Mouse (Mus musculus): Measurements from ENCODE around the gene Cops7a. TPM values are rescaled to one million over a fixed set of nuclear protein-coding genes. Genes with fewer than 3 reads are reported as not detected.
A peak's percentile ranks its signal among the peaks of the same experiment; 100 is the strongest.

Gene Cops7a
- polyA plus RNA-seq (2016; fragmentation: Nextera tagmentation; extraction: Ambion mirVana), result 130 and 138 TPM in 2 replicates

GRCm38 (mm10) chr6:124965088-124965719, at the start of gene Cops7a:
Cops7a (minus strand) TSS chr6:124965538.
- Histone ChIP-seq H3K9me3 (peaks cover 5% of the 10 kb centered on the region), H3K4me3 (peak within 1 kb of the TSS; percentile 83), H3K4me1 (replicated peaks) (peaks cover 22% of the 10 kb centered on the region), H3K27me3 (ENCODE audit: insufficient read depth, poor library complexity, severe bottlenecking) (no peaks in the 10 kb centered on the region), H3K27ac (peak within 1 kb of the TSS; percentile 97), H3K36me3 (peaks cover 42% of the 10 kb centered on the region)
- DNase-seq (ENCODE audit: low spot score), result peak; percentile 97
- WGBS, result under 1% methylated on average over 68 of the region's 68 CpGs

- peak overlapping the region; percentile 99 for H3K27ac ChIP-seq
- peaks cover 33% of the 10 kb centered on the region for H3K4me1 ChIP-seq (replicated peaks)
- WGBS, result under 1% methylated on average over 74 of the region's 78 CpGs
- H3K9me3 ChIP-seq, result no peaks in the 10 kb centered on the region
- peak overlapping the region; percentile 92 for H3K4me3 ChIP-seq
- peaks cover 2% of the 10 kb centered on the region; the same call in 1 of the 2 replicates for H3K27me3 ChIP-seq (ENCODE audit: insufficient read depth, poor library complexity, severe bottlenecking)
- peaks cover 40% of the 10 kb centered on the region for H3K36me3 ChIP-seq
- peak; percentile 85 for DNase-seq (ENCODE audit: low spot score)
These were observed 44.1 kb upstream of the Cops7a start for GRCm38 (mm10) chr6:125009181-125010073.

GRCm38 (mm10) chr6:125009129-125009180, 43.6 kb upstream of the Cops7a start, which contains the start of gene Zfp384:
Zfp384 (plus strand) TSS chr6:125009145.
- peak within 1 kb of the TSS; percentile 99 for H3K27ac ChIP-seq
- H3K4me3 ChIP-seq, result peak within 1 kb of the TSS; percentile 92
- peaks cover 7% of the 10 kb centered on the region; the same call in 1 of the 2 replicates for H3K27me3 ChIP-seq (ENCODE audit: insufficient read depth, poor library complexity, severe bottlenecking)
- 0% methylated on average over 3 of the region's 3 CpGs for WGBS
- H3K36me3 ChIP-seq, result peaks cover 35% of the 10 kb centered on the region
- peaks cover 37% of the 10 kb centered on the region for H3K4me1 ChIP-seq (replicated peaks)
- no peaks in the 10 kb centered on the region for H3K9me3 ChIP-seq
- DNase-seq (ENCODE audit: low spot score), result no peak

GRCm38 (mm10) chr6:125008586-125009128, 43.3 kb upstream of the Cops7a start:
- Histone ChIP-seq H3K4me1 (replicated peaks) (peaks cover 40% of the 10 kb centered on the region), H3K27me3 (ENCODE audit: insufficient read depth, poor library complexity, severe bottlenecking) (peaks cover 10% of the 10 kb centered on the region; the same call in 1 of the 2 replicates), H3K36me3 (peaks cover 32% of the 10 kb centered on the region), H3K4me3 (peak overlapping the region; percentile 92), H3K9me3 (no peaks in the 10 kb centered on the region), H3K27ac (peak overlapping the region; percentile 99)
- peak; percentile 98 for DNase-seq (ENCODE audit: low spot score)
- under 1% methylated on average over 34 of the region's 34 CpGs for WGBS

- peaks cover 26% of the 10 kb centered on the region for H3K36me3 ChIP-seq
- peak overlapping the region; percentile 92 for H3K4me3 ChIP-seq
- peaks cover 43% of the 10 kb centered on the region for H3K4me1 ChIP-seq (replicated peaks)
- H3K9me3 ChIP-seq, result no peaks in the 10 kb centered on the region
- no peak for DNase-seq (ENCODE audit: low spot score)
- H3K27ac ChIP-seq, result peak overlapping the region; percentile 99
- H3K27me3 ChIP-seq (ENCODE audit: insufficient read depth, poor library complexity, severe bottlenecking), result peaks cover 14% of the 10 kb centered on the region; the same call in 1 of the 2 replicates
- 44% methylated on average over 13 of the region's 13 CpGs for WGBS
These were observed 42.7 kb upstream of the Cops7a start for GRCm38 (mm10) chr6:125008060-125008459.

GRCm38 (mm10) chr6:125005086-125005485, 39.7 kb upstream of the Cops7a start:
- H3K36me3 ChIP-seq, result no peaks in the 10 kb centered on the region
- peaks cover 44% of the 10 kb centered on the region for H3K27me3 ChIP-seq (ENCODE audit: insufficient read depth, poor library complexity, severe bottlenecking)
- H3K9me3 ChIP-seq, result no peaks in the 10 kb centered on the region
- WGBS, result 47% methylated on average over 3 of the region's 3 CpGs
- DNase-seq (ENCODE audit: low spot score), result no peak
- H3K4me1 ChIP-seq (replicated peaks), result peaks cover 32% of the 10 kb centered on the region
- no peak overlapping the region for H3K4me3 ChIP-seq
- H3K27ac ChIP-seq, result no peak overlapping the region

- Histone ChIP-seq H3K9me3 (no peaks in the 10 kb centered on the region), H3K36me3 (no peaks in the 10 kb centered on the region), H3K27ac (no peak overlapping the region), H3K4me3 (no peak overlapping the region), H3K27me3 (ENCODE audit: insufficient read depth, poor library complexity, severe bottlenecking) (peaks cover 58% of the 10 kb centered on the region), H3K4me1 (replicated peaks) (peaks cover 24% of the 10 kb centered on the region)
- 66% methylated on average over 3 of the region's 3 CpGs for WGBS
- DNase-seq (ENCODE audit: low spot score), result no peak
These were observed 38.4 kb upstream of the Cops7a start for GRCm38 (mm10) chr6:125003706-125004105.

- 33% methylated on average over 10 of the region's 10 CpGs for WGBS
- DNase-seq (ENCODE audit: low spot score), result no peak
- H3K27me3 ChIP-seq (ENCODE audit: insufficient read depth, poor library complexity, severe bottlenecking), result peaks cover 99% of the 10 kb centered on the region
These were observed 34.2 kb upstream of the Cops7a start for GRCm38 (mm10) chr6:124999546-124999945.

GRCm38 (mm10) chr6:124999091-124999490, 33.8 kb upstream of the Cops7a start:
- Histone ChIP-seq H3K9me3 (no peaks in the 10 kb centered on the region), H3K36me3 (no peaks in the 10 kb centered on the region), H3K27me3 (ENCODE audit: insufficient read depth, poor library complexity, severe bottlenecking) (peaks cover 99% of the 10 kb centered on the region), H3K4me3 (no peak overlapping the region), H3K4me1 (replicated peaks) (peaks cover 33% of the 10 kb centered on the region), H3K27ac (no peak overlapping the region)
- WGBS, result 33% methylated on average over 14 of the region's 14 CpGs
- no peak for DNase-seq (ENCODE audit: low spot score)

More at GRCm38 (mm10) chr6:124999546-124999945, 34.2 kb upstream of the Cops7a start:
- peaks cover 33% of the 10 kb centered on the region for H3K4me1 ChIP-seq (replicated peaks)
- no peaks in the 10 kb centered on the region for H3K36me3 ChIP-seq
- H3K27ac ChIP-seq, result no peak overlapping the region
- no peak overlapping the region for H3K4me3 ChIP-seq
- H3K9me3 ChIP-seq, result no peaks in the 10 kb centered on the region

GRCm38 (mm10) chr6:124998066-124998465, 32.7 kb upstream of the Cops7a start:
- Histone ChIP-seq H3K4me3 (peak overlapping the region; percentile 70; the same call in 1 of the 2 replicates), H3K27me3 (ENCODE audit: insufficient read depth, poor library complexity, severe bottlenecking) (peaks cover 100% of the 10 kb centered on the region), H3K36me3 (no peaks in the 10 kb centered on the region), H3K27ac (no peak overlapping the region), H3K4me1 (replicated peaks) (peaks cover 31% of the 10 kb centered on the region), H3K9me3 (no peaks in the 10 kb centered on the region)
- WGBS, result 8% methylated on average over 8 of the region's 8 CpGs
- DNase-seq (ENCODE audit: low spot score), result no peak

- H3K27me3 ChIP-seq (ENCODE audit: insufficient read depth, poor library complexity, severe bottlenecking), result peaks cover 100% of the 10 kb centered on the region
- H3K9me3 ChIP-seq, result no peaks in the 10 kb centered on the region
- H3K27ac ChIP-seq, result peak within 1 kb of the TSS; percentile 85
- H3K4me1 ChIP-seq (replicated peaks), result peaks cover 31% of the 10 kb centered on the region
- H3K36me3 ChIP-seq, result no peaks in the 10 kb centered on the region
- WGBS, result under 1% methylated on average over 75 of the region's 78 CpGs
- peak within 1 kb of the TSS; percentile 70 for H3K4me3 ChIP-seq
- peak; percentile 76 for DNase-seq (ENCODE audit: low spot score)
These were observed 31.5 kb upstream of the Cops7a start, which contains the start of gene Pianp for GRCm38 (mm10) chr6:124996551-124997501. Pianp (plus strand) TSS chr6:124996694.

- H3K4me1 ChIP-seq (replicated peaks), result peaks cover 31% of the 10 kb centered on the region
- no peaks in the 10 kb centered on the region for H3K36me3 ChIP-seq
- DNase-seq (ENCODE audit: low spot score), result no peak
- H3K9me3 ChIP-seq, result 0 out of 2 replicates have a peak, but pooled peaks cover under 1% of the 10 kb centered on the region
- peaks cover 94% of the 10 kb centered on the region for H3K27me3 ChIP-seq (ENCODE audit: insufficient read depth, poor library complexity, severe bottlenecking)
- peak overlapping the region; percentile 70 for H3K4me3 ChIP-seq
- peak overlapping the region; percentile 85; the same call in 1 of the 2 replicates for H3K27ac ChIP-seq
- WGBS, result 48% methylated on average over 8 of the region's 8 CpGs
These were observed 30.6 kb upstream of the Cops7a start for GRCm38 (mm10) chr6:124995831-124996403.
